Mouse (Mus musculus): Measurements from ENCODE around the gene Tle3. TPM values are rescaled to one million over a fixed set of nuclear protein-coding genes. Genes with fewer than 3 reads are reported as not detected.

The Tle3 gene
- polyA plus RNA-seq, 1 experiment from 2014 or later: 26.0 TPM

DNA sequence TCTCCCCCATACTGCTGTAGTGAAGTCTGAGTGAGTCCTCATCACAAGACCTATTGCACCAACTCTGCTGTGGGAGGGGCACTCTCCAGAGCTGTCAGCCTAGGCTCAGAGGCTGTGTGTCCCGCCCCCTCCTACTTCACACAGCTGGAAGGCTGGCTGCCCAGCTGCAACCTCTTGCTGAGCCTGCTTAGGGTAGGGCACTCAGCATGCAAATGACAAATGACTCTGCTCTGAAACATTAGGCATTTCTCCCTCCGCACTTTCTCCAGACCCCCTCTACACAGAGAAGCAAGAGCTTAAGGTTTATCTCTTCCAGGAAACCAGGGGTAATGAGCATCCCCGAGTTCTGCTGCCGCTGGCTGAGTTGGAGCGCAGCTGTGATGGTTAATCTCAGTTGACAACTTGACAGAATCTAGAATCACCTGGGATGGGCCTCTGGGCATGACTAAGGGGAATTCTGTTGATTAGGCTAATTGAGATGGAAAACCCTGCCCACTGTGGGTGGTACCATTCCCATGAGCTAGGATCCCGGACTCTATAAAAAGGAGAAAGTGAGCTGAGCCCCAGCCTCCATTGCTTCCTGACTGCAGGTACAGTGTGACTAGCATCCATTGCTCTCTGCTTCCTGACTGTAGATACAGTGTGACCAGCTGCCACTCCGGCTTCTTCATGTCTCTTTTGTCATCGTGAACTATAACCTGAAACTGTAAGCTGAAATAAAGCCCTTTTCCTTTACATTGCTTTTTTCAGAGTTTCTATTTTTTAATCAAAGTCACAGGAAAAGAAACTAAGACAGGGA is 63.2 kb downstream of the Tle3 start:
- no peaks in the 10 kb centered on the region for H3K27me3 ChIP-seq (ENCODE audit: insufficient read depth, low read length)
- no peak overlapping the region for H3K9ac ChIP-seq (replicated peaks; ENCODE audit: low read length)
- no peaks in the 10 kb centered on the region for H3K36me3 ChIP-seq (ENCODE audit: insufficient read depth, low read length)
- H3K27ac ChIP-seq (ENCODE audit: low read length): no peak overlapping the region
- H3K9me3 ChIP-seq (ENCODE audit: low read length): no peaks in the 10 kb centered on the region
- ATAC-seq (ENCODE audit: low FRiP score, low TSS enrichment): no peak
- no peak overlapping the region for H3K4me2 ChIP-seq (replicated peaks; ENCODE audit: low read depth, low read length)
- H3K4me1 ChIP-seq (ENCODE audit: insufficient read depth, low read length): peaks cover 12% of the 10 kb centered on the region
- no peak overlapping the region for H3K4me3 ChIP-seq (ENCODE audit: low read length)
- WGBS: 44% methylated on average over 8 of the region's 8 CpGs

DNA sequence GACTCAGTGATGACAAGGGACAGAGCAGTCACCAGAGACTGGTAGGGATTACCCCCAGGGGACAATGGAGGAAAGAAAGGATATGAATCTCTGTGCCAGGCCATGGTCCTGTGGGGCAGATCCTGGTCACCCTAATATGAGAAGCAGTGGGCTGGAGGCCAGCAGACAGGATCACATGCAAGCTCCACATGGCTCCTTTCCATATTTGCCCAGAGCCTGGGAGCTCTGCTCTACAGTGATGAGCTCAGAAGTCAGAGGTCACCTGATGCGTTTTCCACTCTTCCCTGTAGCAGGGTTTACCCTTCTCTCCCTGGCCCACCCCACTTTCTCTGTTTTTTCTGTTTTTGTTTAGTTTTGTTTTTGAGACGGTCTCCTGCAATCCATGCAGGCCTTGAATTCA is 63.9 kb downstream of the Tle3 start:
- Histone ChIP-seq H3K9ac (replicated peaks; ENCODE audit: low read length) (no peak overlapping the region), H3K4me1 (ENCODE audit: insufficient read depth, low read length) (peaks cover 12% of the 10 kb centered on the region), H3K9me3 (ENCODE audit: low read length) (no peaks in the 10 kb centered on the region), H3K4me2 (replicated peaks; ENCODE audit: low read depth, low read length) (no peak overlapping the region), H3K36me3 (ENCODE audit: insufficient read depth, low read length) (no peaks in the 10 kb centered on the region), H3K4me3 (ENCODE audit: low read length) (no peak overlapping the region), H3K27ac (ENCODE audit: low read length) (no peak overlapping the region), H3K27me3 (ENCODE audit: insufficient read depth, low read length) (no peaks in the 10 kb centered on the region)
- WGBS: 66% methylated on average over 2 of the region's 2 CpGs
- ATAC-seq (ENCODE audit: low FRiP score, low TSS enrichment): no peak

- H3K4me3 ChIP-seq (ENCODE audit: low read length): no peak overlapping the region
- no peaks in the 10 kb centered on the region for H3K36me3 ChIP-seq (ENCODE audit: insufficient read depth, low read length)
- H3K4me1 ChIP-seq (ENCODE audit: insufficient read depth, low read length): peaks cover 18% of the 10 kb centered on the region
- no peaks in the 10 kb centered on the region for H3K9me3 ChIP-seq (ENCODE audit: low read length)
- WGBS: 93% methylated on average over 6 of the region's 6 CpGs
- ATAC-seq (ENCODE audit: low FRiP score, low TSS enrichment): no peak
- no peak overlapping the region for H3K4me2 ChIP-seq (replicated peaks; ENCODE audit: low read depth, low read length)
- no peak overlapping the region for H3K9ac ChIP-seq (replicated peaks; ENCODE audit: low read length)
- H3K27me3 ChIP-seq (ENCODE audit: insufficient read depth, low read length): no peaks in the 10 kb centered on the region
- H3K27ac ChIP-seq (ENCODE audit: low read length): no peak overlapping the region
These were observed 64.6 kb downstream of the Tle3 start for GRCm38 (mm10) chr9:61436761-61437160.

- Histone ChIP-seq H3K4me1 (ENCODE audit: insufficient read depth, low read length) (peaks cover 30% of the 10 kb centered on the region), H3K36me3 (ENCODE audit: insufficient read depth, low read length) (no peaks in the 10 kb centered on the region), H3K9ac (replicated peaks; ENCODE audit: low read length) (no peak overlapping the region), H3K9me3 (ENCODE audit: low read length) (no peaks in the 10 kb centered on the region), H3K4me3 (ENCODE audit: low read length) (no peak overlapping the region), H3K27ac (ENCODE audit: low read length) (no peak overlapping the region), H3K4me2 (replicated peaks; ENCODE audit: low read depth, low read length) (no peak overlapping the region), H3K27me3 (ENCODE audit: insufficient read depth, low read length) (no peaks in the 10 kb centered on the region)
- 82% methylated on average over 6 of the region's 6 CpGs for WGBS
- no peak for ATAC-seq (ENCODE audit: low FRiP score, low TSS enrichment)
These were observed 66.9 kb downstream of the Tle3 start for GRCm38 (mm10) chr9:61439092-61439491.

- Histone ChIP-seq H3K4me1 (ENCODE audit: insufficient read depth, low read length) (peaks cover 27% of the 10 kb centered on the region), H3K27ac (ENCODE audit: low read length) (no peak overlapping the region), H3K4me2 (replicated peaks; ENCODE audit: low read depth, low read length) (no peak overlapping the region), H3K36me3 (ENCODE audit: insufficient read depth, low read length) (no peaks in the 10 kb centered on the region), H3K9ac (replicated peaks; ENCODE audit: low read length) (no peak overlapping the region), H3K9me3 (ENCODE audit: low read length) (no peaks in the 10 kb centered on the region), H3K4me3 (ENCODE audit: low read length) (no peak overlapping the region), H3K27me3 (ENCODE audit: insufficient read depth, low read length) (no peaks in the 10 kb centered on the region)
- no peak for ATAC-seq (ENCODE audit: low FRiP score, low TSS enrichment)
- WGBS: 69% methylated on average over 2 of the region's 2 CpGs
These were observed 67.8 kb downstream of the Tle3 start for GRCm38 (mm10) chr9:61439979-61440378.

DNA sequence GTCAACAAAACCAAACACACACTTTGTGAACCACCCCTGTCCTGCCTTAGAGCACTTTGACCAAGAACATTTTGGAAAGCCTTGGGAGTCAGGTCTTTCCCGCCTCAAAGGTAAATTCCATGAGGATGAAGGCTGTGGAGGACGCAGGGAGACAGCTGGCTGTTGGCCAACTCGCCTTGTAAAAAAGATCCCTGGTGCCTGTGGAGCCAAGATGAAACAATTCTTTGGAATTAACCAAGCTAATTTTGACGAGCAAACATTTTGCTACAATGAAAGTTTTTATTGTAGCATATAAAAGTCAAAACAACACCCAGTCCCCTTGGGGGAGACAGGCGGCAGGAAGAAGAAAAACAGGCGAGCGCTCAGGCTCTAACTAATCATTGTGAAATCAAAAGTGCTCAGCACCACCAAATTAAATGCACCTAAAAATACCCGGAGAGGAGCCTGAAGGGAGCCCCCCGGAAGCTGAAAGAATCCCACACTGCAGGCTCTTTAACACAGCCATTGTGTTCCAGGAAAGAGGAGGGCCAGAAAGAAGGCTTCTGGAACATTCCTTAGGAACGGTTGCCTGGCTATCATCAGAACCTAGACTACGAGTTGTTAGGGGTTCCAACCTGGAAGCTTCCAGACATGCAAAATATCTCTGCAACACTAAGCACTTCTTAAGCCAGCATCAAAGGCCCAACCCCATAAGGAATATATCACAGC is 69.2 kb downstream of the Tle3 start:
- H3K9ac ChIP-seq (replicated peaks; ENCODE audit: low read length): no peak overlapping the region
- H3K36me3 ChIP-seq (ENCODE audit: insufficient read depth, low read length): no peaks in the 10 kb centered on the region
- H3K4me2 ChIP-seq (replicated peaks; ENCODE audit: low read depth, low read length): no peak overlapping the region
- no peaks in the 10 kb centered on the region for H3K9me3 ChIP-seq (ENCODE audit: low read length)
- no peak overlapping the region for H3K4me3 ChIP-seq (ENCODE audit: low read length)
- no peaks in the 10 kb centered on the region for H3K27me3 ChIP-seq (ENCODE audit: insufficient read depth, low read length)
- WGBS: 42% methylated on average over 11 of the region's 11 CpGs
- no peak for ATAC-seq (ENCODE audit: low FRiP score, low TSS enrichment)
- H3K27ac ChIP-seq (ENCODE audit: low read length): no peak overlapping the region
- H3K4me1 ChIP-seq (ENCODE audit: insufficient read depth, low read length): peaks cover 31% of the 10 kb centered on the region

DNA sequence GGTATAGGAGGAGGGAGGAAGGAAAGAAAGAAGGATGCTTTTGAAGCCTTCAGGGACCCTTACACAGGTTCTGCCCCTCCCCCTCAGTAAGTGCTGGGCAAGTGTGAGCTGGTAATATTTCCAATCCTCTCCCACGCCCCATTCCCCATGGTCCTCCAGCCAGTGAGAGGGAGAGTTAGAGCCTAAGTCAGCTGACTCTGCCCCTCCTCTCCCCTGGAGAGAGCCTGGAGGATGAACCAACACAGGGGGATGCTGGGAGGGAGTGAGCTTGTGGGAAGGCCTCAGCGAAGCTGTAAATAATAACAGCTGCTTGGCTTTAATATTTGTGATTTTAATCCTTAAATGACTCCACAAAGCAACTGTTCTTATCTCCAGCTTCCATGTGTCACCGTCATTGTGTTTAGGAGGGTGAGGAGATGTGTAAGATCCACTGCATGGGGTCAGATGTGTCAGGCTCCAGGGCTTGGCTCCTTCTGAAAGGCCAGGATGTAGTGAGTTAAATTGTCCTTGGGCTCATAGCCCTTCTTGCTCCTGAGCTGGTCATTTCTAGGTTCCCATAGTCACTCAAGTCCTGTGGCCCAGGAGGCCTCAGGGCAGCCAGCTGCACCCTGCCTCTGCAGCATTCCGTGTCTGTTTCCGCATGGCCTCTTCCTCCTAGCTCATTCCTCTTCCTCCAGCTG is 70.9 kb downstream of the Tle3 start:
- Histone ChIP-seq H3K9ac (replicated peaks; ENCODE audit: low read length) (no peak overlapping the region), H3K4me2 (replicated peaks; ENCODE audit: low read depth, low read length) (no peak overlapping the region), H3K4me3 (ENCODE audit: low read length) (no peak overlapping the region), H3K27ac (ENCODE audit: low read length) (no peak overlapping the region), H3K4me1 (ENCODE audit: insufficient read depth, low read length) (peaks cover 32% of the 10 kb centered on the region), H3K36me3 (ENCODE audit: insufficient read depth, low read length) (no peaks in the 10 kb centered on the region), H3K9me3 (ENCODE audit: low read length) (no peaks in the 10 kb centered on the region), H3K27me3 (ENCODE audit: insufficient read depth, low read length) (peaks cover 7% of the 10 kb centered on the region; the same call in 1 of the 2 replicates)
- WGBS: 30% methylated on average over 5 of the region's 5 CpGs
- peak; percentile 78; the same call in 1 of the 2 replicates for ATAC-seq (ENCODE audit: low FRiP score, low TSS enrichment)

DNA sequence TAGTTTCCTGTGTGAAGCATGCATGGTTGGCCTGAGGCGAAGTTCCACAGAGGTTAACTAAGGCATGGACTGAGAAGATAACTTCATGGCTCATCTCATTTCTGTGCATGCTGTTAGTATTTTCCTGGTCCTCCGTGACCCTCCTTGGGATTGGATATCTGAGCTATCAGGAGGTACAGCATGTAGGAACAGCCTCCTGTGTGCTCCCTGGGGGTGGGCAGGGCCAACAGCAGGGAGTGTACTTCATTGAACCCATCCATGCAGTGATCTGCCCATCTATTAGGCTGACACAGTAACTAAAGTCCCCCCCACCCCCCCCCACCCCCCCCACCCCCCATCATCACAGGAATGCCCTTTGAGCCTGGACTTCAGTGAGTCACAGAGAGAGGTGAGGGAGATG is 73.0 kb downstream of the Tle3 start:
- no peak overlapping the region for H3K27ac ChIP-seq (ENCODE audit: low read length)
- H3K9me3 ChIP-seq (ENCODE audit: low read length): no peaks in the 10 kb centered on the region
- no peak overlapping the region for H3K4me3 ChIP-seq (ENCODE audit: low read length)
- H3K27me3 ChIP-seq (ENCODE audit: insufficient read depth, low read length): peaks cover 10% of the 10 kb centered on the region
- no peak overlapping the region for H3K9ac ChIP-seq (replicated peaks; ENCODE audit: low read length)
- peaks cover 43% of the 10 kb centered on the region for H3K4me1 ChIP-seq (ENCODE audit: insufficient read depth, low read length)
- no peak for ATAC-seq (ENCODE audit: low FRiP score, low TSS enrichment)
- no peak overlapping the region for H3K4me2 ChIP-seq (replicated peaks; ENCODE audit: low read depth, low read length)
- no peaks in the 10 kb centered on the region for H3K36me3 ChIP-seq (ENCODE audit: insufficient read depth, low read length)
- WGBS: 85% methylated on average over 2 of the region's 2 CpGs

DNA sequence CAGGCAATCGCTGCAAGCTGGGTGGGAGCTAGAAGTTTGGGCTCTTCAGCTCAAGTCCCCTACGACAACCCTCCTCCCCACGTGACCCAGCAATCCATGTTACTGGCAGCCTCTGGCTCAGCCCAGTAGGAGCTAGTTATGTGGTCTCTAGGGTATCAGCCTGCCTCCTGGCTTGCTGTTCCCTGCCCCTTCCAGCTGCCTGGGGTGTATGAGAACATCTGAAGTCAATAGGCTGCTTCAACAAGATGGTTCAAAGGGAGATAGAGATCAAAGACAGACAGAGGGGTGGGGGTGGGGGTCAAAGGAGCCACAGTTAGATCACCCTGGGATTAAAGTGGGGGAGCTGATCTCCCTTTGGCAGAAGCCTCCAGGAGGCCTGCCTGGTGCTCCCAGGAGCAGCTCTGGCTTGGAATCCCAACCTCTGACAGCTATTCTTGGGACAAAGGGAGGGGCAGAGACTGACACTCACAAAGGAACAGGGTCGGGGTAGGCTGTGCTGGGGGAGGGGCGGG is 73.6 kb downstream of the Tle3 start:
- Histone ChIP-seq H3K36me3 (ENCODE audit: insufficient read depth, low read length) (no peaks in the 10 kb centered on the region), H3K4me1 (ENCODE audit: insufficient read depth, low read length) (peaks cover 43% of the 10 kb centered on the region), H3K9me3 (ENCODE audit: low read length) (no peaks in the 10 kb centered on the region), H3K27me3 (ENCODE audit: insufficient read depth, low read length) (peaks cover 10% of the 10 kb centered on the region), H3K9ac (replicated peaks; ENCODE audit: low read length) (no peak overlapping the region), H3K4me3 (ENCODE audit: low read length) (no peak overlapping the region), H3K4me2 (replicated peaks; ENCODE audit: low read depth, low read length) (no peak overlapping the region), H3K27ac (ENCODE audit: low read length) (no peak overlapping the region)
- ATAC-seq (ENCODE audit: low FRiP score, low TSS enrichment): no peak
- WGBS: 33% methylated on average over 5 of the region's 5 CpGs

All from kidney, embryonic 16.5 days (tissue).